Mouse (Mus musculus): ENCODE results near the gene Ecpas. TPM values are rescaled to one million over a fixed set of nuclear protein-coding genes. Genes with fewer than 3 reads are reported as not detected.

The Ecpas gene
- polyA plus RNA-seq, 1 experiment = 14.4 TPM

GRCm38 (mm10) chr4:58787616-58788015, 124.9 kb downstream of the Ecpas start, which contains the start of gene Olfr267:
Gene Olfr267, minus strand, starts transcription at chr4:58787716.
- H3K4me1 ChIP-seq (ENCODE audit: control insufficient read depth, insufficient read depth, low read length) = no peaks in the 10 kb centered on the region
- TF ChIP-seq POLR2A (IDR thresholded peaks at IDR 0.05; ENCODE audit: borderline replicate concordance, extremely low read depth, low read depth, low read length) (no peak), CTCF (IDR thresholded peaks at IDR 0.05; ENCODE audit: insufficient read depth, low read length) (no peak)

DNA sequence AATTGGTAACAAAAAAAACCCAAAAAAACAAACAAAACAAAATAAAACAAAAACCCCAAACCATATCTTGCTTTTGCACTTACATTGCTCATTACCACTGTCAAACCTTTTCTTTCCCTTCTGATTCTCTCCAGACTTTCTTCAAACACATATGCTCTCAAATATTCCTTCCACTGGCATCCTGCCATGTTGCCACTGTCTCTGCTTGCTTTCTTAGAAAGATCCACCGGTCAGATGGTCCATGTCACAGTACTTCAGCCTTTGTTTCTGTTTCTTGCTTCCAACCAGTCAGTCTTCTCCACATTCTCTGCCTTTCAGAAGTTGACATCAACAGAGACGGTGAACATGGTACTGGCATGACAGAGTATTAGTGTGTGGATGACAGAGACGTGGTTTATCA, 125.9 kb downstream of the Ecpas start:
- Histone ChIP-seq H3K4me1 (ENCODE audit: control insufficient read depth, insufficient read depth, low read length) (no peaks in the 10 kb centered on the region), H3K4me3 (replicated peaks; ENCODE audit: extremely low read depth, low read depth, low read length) (no peak overlapping the region)
- no peak for DNase-seq
- 59% methylated on average over 3 of the region's 3 CpGs for WGBS
- TF ChIP-seq POLR2A (IDR thresholded peaks at IDR 0.05; ENCODE audit: borderline replicate concordance, extremely low read depth, low read depth, low read length) (no peak), CTCF (IDR thresholded peaks at IDR 0.05; ENCODE audit: insufficient read depth, low read length) (no peak)

More at GRCm38 (mm10) chr4:58787616-58788015, 124.9 kb downstream of the Ecpas start, which contains the start of gene Olfr267:
- no peak within 1 kb of the TSS for H3K4me3 ChIP-seq (replicated peaks; ENCODE audit: extremely low read depth, low read depth, low read length)
- DNase-seq = no peak

GRCm38 (mm10) chr4:58763417-58763816, 149.1 kb downstream of the Ecpas start:
- TF ChIP-seq POLR2A (IDR thresholded peaks at IDR 0.05; ENCODE audit: borderline replicate concordance, extremely low read depth, low read depth, low read length) = no peak
- no peak for TF ChIP-seq CTCF (IDR thresholded peaks at IDR 0.05; ENCODE audit: insufficient read depth, low read length)
- DNase-seq = no peak
- Histone ChIP-seq H3K4me1 (ENCODE audit: control insufficient read depth, insufficient read depth, low read length) (no peaks in the 10 kb centered on the region), H3K4me3 (replicated peaks; ENCODE audit: extremely low read depth, low read depth, low read length) (no peak overlapping the region)
- WGBS = 72% methylated on average over 3 of the region's 3 CpGs

DNA sequence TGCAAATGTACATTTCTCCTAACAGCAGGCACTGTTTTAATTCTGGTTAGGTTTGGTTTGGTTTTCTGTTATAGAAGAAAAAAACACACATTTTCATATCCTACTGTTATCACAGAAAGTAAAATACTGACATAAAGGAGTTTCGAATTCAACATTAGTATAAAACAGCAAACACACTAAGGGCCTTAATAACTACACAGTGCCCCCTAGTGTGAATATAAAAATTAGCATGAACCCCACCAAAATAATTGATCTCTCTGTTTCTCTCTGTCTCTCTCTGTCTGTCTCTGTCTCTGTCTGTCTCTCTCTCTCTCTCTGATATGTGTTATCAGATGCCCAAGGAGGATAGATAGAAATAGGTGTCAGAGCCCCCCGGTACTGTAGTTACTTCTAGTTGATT, 163.0 kb downstream of the Ecpas start:
- Histone ChIP-seq H3K4me1 (ENCODE audit: control insufficient read depth, insufficient read depth, low read length) (no peaks in the 10 kb centered on the region), H3K4me3 (replicated peaks; ENCODE audit: extremely low read depth, low read depth, low read length) (no peak overlapping the region)
- DNase-seq = no peak
- TF ChIP-seq POLR2A (IDR thresholded peaks at IDR 0.05; ENCODE audit: borderline replicate concordance, extremely low read depth, low read depth, low read length) = no peak
- TF ChIP-seq CTCF (IDR thresholded peaks at IDR 0.05; ENCODE audit: insufficient read depth, low read length) = no peak
- 37% methylated on average over 2 of the region's 2 CpGs for WGBS

- Histone ChIP-seq H3K4me1 (ENCODE audit: control insufficient read depth, insufficient read depth, low read length) (no peaks in the 10 kb centered on the region), H3K4me3 (replicated peaks; ENCODE audit: extremely low read depth, low read depth, low read length) (no peak overlapping the region)
- peak; percentile 10 for DNase-seq
- 43% methylated on average over 10 of the region's 10 CpGs for WGBS
- TF ChIP-seq CTCF (IDR thresholded peaks at IDR 0.05; ENCODE audit: insufficient read depth, low read length) (no peak), POLR2A (IDR thresholded peaks at IDR 0.05; ENCODE audit: borderline replicate concordance, extremely low read depth, low read depth, low read length) (no peak)
Observed at GRCm38 (mm10) chr4:58749101-58749500, 163.4 kb downstream of the Ecpas start.

Other genes starting within 250 kb of the Ecpas start
- gene Olfr267, start 125.0 kb downstream of the Ecpas start, polyA plus RNA-seq (2012; rRNA removed) = not detected in 2 replicates
- gene Zkscan16, start 30.9 kb upstream of the Ecpas start, polyA plus RNA-seq (2012; rRNA removed) = not detected in 2 replicates
- 6.7 and 23.7 TPM in 2 replicates for gene Ptgr1, start 74.4 kb upstream of the Ecpas start, polyA plus RNA-seq (2012; rRNA removed)
- 3.6 and 4.7 TPM in 2 replicates for gene Dnajc25, start 82.3 kb upstream of the Ecpas start, polyA plus RNA-seq (2012; rRNA removed)
- gene Gm20503, start 90.5 kb upstream of the Ecpas start, polyA plus RNA-seq (2012; rRNA removed) = 1.7 TPM in 1 of 2 replicates, not detected in the other
- 15.1 and 16.9 TPM in 2 replicates for gene Gng10, start 122.3 kb upstream of the Ecpas start, polyA plus RNA-seq (2012; rRNA removed)
- 0.07 TPM in 1 of 2 replicates, not detected in the other for gene AI481877, start 226.2 kb upstream of the Ecpas start, polyA plus RNA-seq (2012; rRNA removed)